In genomic region chr11:87933731-87934130, GRCm38 (mm10) we compare ENCODE assay signal across 32 mouse cellular contexts. TPM values are rescaled to one million over a fixed set of nuclear protein-coding genes. Genes with fewer than 3 reads are reported as not detected.
"Had no signal": no experiment of that assay in that cellular context is flagged by ENCODE, and none has a peak within 500 bp of the region (broad histone marks: within the 10 kb centered on the region; RNA-seq: fewer than 3 reads in every experiment).

No protein-coding gene starts in this region.

- DNase-seq: heart, postnatal 10 days; heart, postnatal 14 days; heart, postnatal 36 days; heart, postnatal 4 days; kidney, adult 11 months; kidney, adult 18-20 months; kidney, adult 2 months; kidney, adult 8-10 months; kidney, adult 9 months; kidney, postnatal 10 days; kidney, postnatal 14 days; kidney, postnatal 25 days; kidney, postnatal 36 days; kidney, postnatal 4 days; layer of hippocampus, adult 9-11 months; layer of hippocampus, postnatal 36 days had no signal

- ATAC-seq: hindbrain, embryonic 16.5 days; hindbrain, postnatal 0 days; inflammation-experienced regulatory T-cells, adult 6 months; intestine, embryonic 15.5 days; intestine, embryonic 16.5 days; intestine, postnatal 0 days had no signal

RNA-seq across cellular contexts. Expression of gene Olfr464, which starts 13.0 kb away (rescaled TPM):
- total RNA-seq: heart, postnatal 10 days; heart, postnatal 14 days; heart, postnatal 25 days; heart, postnatal 36 days; heart, postnatal 4 days; hematopoietic stem cell, adult 5-6 weeks; layer of hippocampus, adult 18-20 months; layer of hippocampus, adult 2 months; layer of hippocampus, adult 8-10 months; layer of hippocampus, postnatal 10 days; layer of hippocampus, postnatal 14 days; layer of hippocampus, postnatal 25 days; layer of hippocampus, postnatal 36 days had no signal

RNA-seq across cellular contexts. Expression of gene Olfr463, which starts 36.5 kb away (rescaled TPM):
- total RNA-seq: heart, postnatal 10 days; heart, postnatal 14 days; heart, postnatal 25 days; heart, postnatal 36 days; heart, postnatal 4 days; hematopoietic stem cell, adult 5-6 weeks; hindbrain, postnatal 0 days; layer of hippocampus, adult 18-20 months; layer of hippocampus, adult 2 months; layer of hippocampus, adult 8-10 months; layer of hippocampus, postnatal 10 days; layer of hippocampus, postnatal 14 days; layer of hippocampus, postnatal 25 days; layer of hippocampus, postnatal 36 days; left cerebral cortex, adult 18-20 months; left cerebral cortex, adult 2 months had no signal

RNA-seq across cellular contexts. Expression of gene Olfr462, which starts 41.7 kb away (rescaled TPM):
- total RNA-seq: heart, postnatal 10 days; heart, postnatal 14 days; heart, postnatal 25 days; heart, postnatal 36 days; heart, postnatal 4 days; hematopoietic stem cell, adult 5-6 weeks; hindbrain, postnatal 0 days; layer of hippocampus, adult 18-20 months; layer of hippocampus, adult 2 months; layer of hippocampus, adult 8-10 months; layer of hippocampus, postnatal 10 days; layer of hippocampus, postnatal 14 days; layer of hippocampus, postnatal 25 days; layer of hippocampus, postnatal 36 days; left cerebral cortex, adult 18-20 months; left cerebral cortex, adult 2 months had no signal

RNA-seq across cellular contexts. Expression of gene Epx, which starts 58.4 kb away (rescaled TPM):
- total RNA-seq: heart, postnatal 10 days; heart, postnatal 14 days; heart, postnatal 25 days; heart, postnatal 36 days; heart, postnatal 4 days; layer of hippocampus, adult 2 months; layer of hippocampus, postnatal 36 days; left cerebral cortex, adult 18-20 months had no signal
